Mouse (Mus musculus) adrenal gland, postnatal 10 days (tissue): ENCODE measurements around the gene Slc5a7. TPM values are rescaled to one million over a fixed set of nuclear protein-coding genes. Genes with fewer than 3 reads are reported as not detected.

ENCODE experiments used
- DNase-seq: peaks from one replicate; pipeline ENCODE4 v3.0.0; 2021; ENCODE audit warnings: mixed read lengths
- long read RNA-seq, 2 experiments: library from polyadenylated mRNA; stranded (forward); transcript quantifications; one replicate each; pipeline ENCODE4 v2.0.0; 2021
- total RNA-seq, 2 experiments: library from RNA; stranded (reverse); gene quantifications; 2 replicates each; pipeline ENCODE4 v1.2.3; 2021

The Slc5a7 gene
- total RNA-seq: under 1 TPM; 0.09 to 0.12 TPM
- long read RNA-seq, experiment 1: 0 reads
- long read RNA-seq, experiment 2: 0 reads

- no peak for DNase-seq
These were observed at the start of gene Slc5a7 for GRCm38 (mm10) chr17:54298934-54299333. Gene Slc5a7, minus strand, starts transcription at chr17:54299034.

DNA sequence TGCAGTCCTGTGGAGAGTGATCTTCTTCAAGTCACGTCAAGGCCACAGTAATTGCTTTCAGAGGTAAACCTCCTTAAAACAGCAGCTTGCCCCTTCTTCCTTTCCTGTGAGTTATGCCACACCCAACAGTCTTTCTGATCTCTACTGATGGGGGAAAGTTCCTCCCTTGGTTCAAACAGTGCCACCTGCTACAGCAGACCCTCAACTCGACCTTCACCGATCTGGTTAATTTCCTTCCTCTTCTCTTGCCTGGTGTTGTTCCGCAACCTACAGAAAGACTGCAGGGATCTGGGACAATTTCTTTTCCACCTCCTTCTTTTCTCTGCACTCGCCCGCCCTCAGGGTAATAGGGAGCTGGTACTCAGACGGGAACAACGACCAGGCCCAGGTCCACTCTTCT lies 48.8 kb upstream of the Slc5a7 start:
- no peak for DNase-seq

DNA sequence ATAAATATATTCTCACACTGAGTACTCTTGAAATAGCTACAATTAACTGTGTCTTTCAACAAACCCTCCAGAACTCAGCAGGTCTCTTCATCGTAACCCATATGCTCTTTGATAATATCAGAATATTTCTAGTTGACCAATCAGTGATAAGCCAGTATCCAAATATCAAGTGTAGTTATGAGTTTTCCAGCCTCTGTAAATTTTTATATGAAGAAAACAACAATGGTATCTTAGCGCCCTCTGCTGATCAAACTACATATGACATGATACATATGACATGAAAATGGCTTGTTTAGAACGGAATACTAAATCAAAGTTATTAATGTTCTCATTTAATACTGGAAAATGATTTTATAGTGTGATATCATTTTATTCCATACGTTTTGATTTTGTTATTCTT lies 44.6 kb upstream of the Slc5a7 start:
- peak; percentile 7 for DNase-seq

DNA sequence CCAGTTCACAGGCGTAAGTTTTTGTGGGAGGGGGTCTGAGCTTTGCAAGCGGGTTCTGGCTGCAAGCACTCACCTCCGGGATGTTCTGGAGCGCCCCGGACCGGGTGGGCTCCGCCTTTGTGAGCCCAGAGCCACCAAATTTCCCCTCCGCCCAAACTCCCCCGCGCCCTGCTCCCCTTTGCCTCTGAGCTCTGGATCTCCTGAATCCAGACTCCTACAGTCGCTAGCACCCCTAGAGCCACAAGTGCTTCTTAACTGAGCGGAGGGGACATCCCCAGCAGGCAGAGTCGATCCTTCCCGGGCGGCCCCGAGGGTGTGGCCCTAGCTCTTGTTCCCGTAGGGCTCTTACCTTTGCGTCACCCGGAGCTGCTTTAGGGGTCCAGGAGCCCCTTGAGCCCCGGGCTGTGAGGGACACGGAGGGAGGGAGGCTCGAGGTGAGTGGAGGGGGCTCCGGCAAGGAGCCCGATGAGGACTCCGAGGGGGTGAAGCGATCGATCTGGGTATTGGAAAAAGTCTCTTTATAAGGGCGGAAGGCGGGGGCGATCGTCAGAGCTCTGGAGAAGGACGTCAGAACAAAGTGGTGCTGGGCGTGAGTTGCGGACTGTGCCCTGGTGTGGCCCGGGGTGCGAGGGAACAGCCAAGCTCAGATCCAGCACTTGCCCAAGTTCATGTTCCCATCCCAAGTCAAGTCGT lies 456 bp downstream of the Slc5a7 start:
- no peak for DNase-seq

- DNase-seq: no peak
These were observed 48.1 kb downstream of the Slc5a7 start for GRCm38 (mm10) chr17:54250783-54251182.

DNA sequence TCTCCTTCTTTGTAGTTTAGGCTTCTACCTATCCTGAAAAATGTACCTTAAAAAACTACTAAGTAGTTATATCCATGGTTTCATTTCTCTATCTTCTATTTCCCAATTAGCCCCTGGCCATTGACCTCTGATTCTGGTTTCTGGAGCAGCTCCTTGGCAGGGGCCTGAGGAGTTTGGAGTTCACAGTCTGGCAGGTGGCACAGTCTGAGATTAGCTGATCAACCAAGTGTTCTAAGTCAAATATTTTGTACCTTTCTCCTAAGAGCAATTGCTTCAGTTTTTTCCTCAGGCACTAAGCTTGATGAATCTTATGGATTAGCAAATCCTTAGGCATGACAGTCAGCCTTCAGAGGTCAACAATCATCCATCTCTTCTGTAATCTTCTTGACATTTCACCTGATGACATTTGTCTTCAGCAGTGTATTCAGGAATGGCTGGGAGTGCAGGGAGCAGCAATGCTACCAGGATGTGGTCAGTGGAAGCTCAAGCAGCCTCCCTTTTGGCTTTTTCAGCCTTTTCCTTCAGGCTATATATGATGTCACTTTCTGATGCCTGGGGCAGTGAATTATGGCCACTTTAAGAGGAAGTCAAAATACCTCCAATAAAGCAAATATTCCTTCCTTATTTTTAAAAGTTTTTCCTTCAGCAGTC lies 55.1 kb downstream of the Slc5a7 start:
- no peak for DNase-seq

DNA sequence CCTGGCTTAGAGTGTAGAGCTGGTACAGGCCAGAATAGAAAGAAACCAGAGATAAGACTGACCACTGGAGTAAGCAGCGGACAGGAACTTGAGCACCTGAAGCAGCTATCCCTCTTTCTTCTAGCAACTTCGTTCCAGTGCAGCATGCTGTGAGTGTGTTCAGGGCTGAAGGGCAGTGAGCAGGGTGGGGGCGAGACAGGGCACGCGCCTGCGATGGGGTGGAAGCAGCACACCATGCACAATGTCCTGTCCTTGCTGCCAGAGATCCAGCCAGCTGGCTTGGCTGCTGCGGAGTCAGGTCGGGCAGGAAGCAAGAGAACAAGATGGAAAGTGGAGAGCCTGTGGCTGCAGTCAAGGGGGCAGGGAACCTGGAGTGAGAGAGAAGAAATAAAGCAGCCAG lies 59.4 kb downstream of the Slc5a7 start:
- DNase-seq: no peak
